Mouse (Mus musculus): ENCODE results near the gene Gm42791.

Gene Gm42791

GRCm38 (mm10) chr5:149013817-149014508 is 19.0 kb upstream of the Gm42791 start:
- CTCF ChIA-PET: interaction anchor here (0.7 to 1.4 kb wide), 3 partner anchors 9 to 321 kb away, joined by 3 to 7 read pairs (median 4); no protein-coding TSS in a partner anchor

- CTCF ChIA-PET: interaction anchor here (0.6 to 0.7 kb wide), 3 partner anchors 10 to 321 kb away, joined by 4 to 5 read pairs (median 4); no protein-coding TSS in a partner anchor
Measured at GRCm38 (mm10) chr5:149009111-149009510, 14.2 kb upstream of the Gm42791 start.

GRCm38 (mm10) chr5:149007295-149007646 is 12.3 kb upstream of the Gm42791 start:
- CTCF ChIA-PET: no interaction called here

- CTCF ChIA-PET: interaction anchor here (0.5 to 1.2 kb wide), 6 partner anchors 11 to 64 kb away, joined by 3 to 13 read pairs (median 4); no protein-coding TSS in a partner anchor
Measured at GRCm38 (mm10) chr5:149006362-149007294, 11.7 kb upstream of the Gm42791 start.

GRCm38 (mm10) chr5:149005701-149006361 is 10.9 kb upstream of the Gm42791 start:
- CTCF ChIA-PET: interaction anchor here (0.7 to 1.2 kb wide), 7 partner anchors 9 to 28 kb away, joined by 3 to 13 read pairs (median 4); no protein-coding TSS in a partner anchor

- CTCF ChIA-PET: interaction anchor here (0.9 to 1.2 kb wide), 5 partner anchors 9 to 18 kb away, joined by 3 to 13 read pairs (median 4); no protein-coding TSS in a partner anchor
Measured at GRCm38 (mm10) chr5:149005083-149005482, 10.1 kb upstream of the Gm42791 start.

- CTCF ChIA-PET: interaction anchor here (0.5 to 1.2 kb wide), 4 partner anchors 13 to 194 kb away, joined by 3 to 6 read pairs (median 4); no protein-coding TSS in a partner anchor
Measured at GRCm38 (mm10) chr5:149003137-149003536, 8.2 kb upstream of the Gm42791 start.

GRCm38 (mm10) chr5:149002803-149003115 is 7.8 kb upstream of the Gm42791 start:
- CTCF ChIA-PET: interaction anchor here (0.5 to 1.2 kb wide), 2 partner anchors 14 to 46 kb away, joined by 3 to 4 read pairs; no protein-coding TSS in a partner anchor

GRCm38 (mm10) chr5:149002034-149002802 is 7.3 kb upstream of the Gm42791 start:
- CTCF ChIA-PET: interaction anchor here (1.2 kb wide), 1 partner anchor 47 kb away, joined by 4 read pairs; no protein-coding TSS in a partner anchor

- CTCF ChIA-PET: no interaction called here
Measured at GRCm38 (mm10) chr5:148999802-149000201, 4.9 kb upstream of the Gm42791 start.

GRCm38 (mm10) chr5:148998512-148998911 is 3.6 kb upstream of the Gm42791 start:
- CTCF ChIA-PET: interaction anchor here (0.6 kb wide), 1 partner anchor 476 kb away, joined by 5 read pairs; no protein-coding TSS in a partner anchor

- CTCF ChIA-PET: interaction anchor here (0.6 to 1.0 kb wide), 2 partner anchors 9 to 54 kb away, joined by 3 to 9 read pairs; no protein-coding TSS in a partner anchor
Measured at GRCm38 (mm10) chr5:148996709-148997037, 1.7 kb upstream of the Gm42791 start.

GRCm38 (mm10) chr5:148995962-148996708 is 1.2 kb upstream of the Gm42791 start:
- CTCF ChIA-PET: interaction anchor here (0.6 to 1.0 kb wide), 2 partner anchors 10 to 55 kb away, joined by 3 to 9 read pairs; no protein-coding TSS in a partner anchor

GRCm38 (mm10) chr5:148994311-148994705 is 639 bp downstream of the Gm42791 start:
- CTCF ChIA-PET: interaction anchor here (1.0 kb wide), 1 partner anchor 18 kb away, joined by 3 read pairs; no protein-coding TSS in a partner anchor

GRCm38 (mm10) chr5:148992598-148992997 is 2.3 kb downstream of the Gm42791 start:
- CTCF ChIA-PET: interaction anchor here (0.6 to 0.7 kb wide), 2 partner anchors 20 to 1552 kb away, joined by 3 read pairs; no protein-coding TSS in a partner anchor

GRCm38 (mm10) chr5:148990891-148991311 is 4.0 kb downstream of the Gm42791 start:
- CTCF ChIA-PET: interaction anchor here (0.9 kb wide), 1 partner anchor 15 kb away, joined by 4 read pairs; no protein-coding TSS in a partner anchor

GRCm38 (mm10) chr5:148989480-148989879 is 5.5 kb downstream of the Gm42791 start:
- CTCF ChIA-PET: interaction anchor here (1.0 kb wide), 1 partner anchor 11 kb away, joined by 3 read pairs; no protein-coding TSS in a partner anchor

GRCm38 (mm10) chr5:148984961-148985360 is 10.0 kb downstream of the Gm42791 start:
- CTCF ChIA-PET: interaction anchor here (0.6 kb wide), 1 partner anchor 23 kb away, joined by 5 read pairs; no protein-coding TSS in a partner anchor

- CTCF ChIA-PET: no interaction called here
Measured at GRCm38 (mm10) chr5:148983696-148984095, 11.3 kb downstream of the Gm42791 start.
